Mouse (Mus musculus) myocyte (in vitro differentiated cells): ENCODE measurements around the gene Rpain.

Experiments used
- CEBPB ChIP-seq: IDR thresholded peaks from 2 replicates; pipeline ENCODE4 v1.6.1; 2011; ENCODE audit warnings: mild to moderate bottlenecking, moderate library complexity; ENCODE audit not compliant: poor library complexity, insufficient read depth, severe bottlenecking
- E2F4 ChIP-seq: IDR thresholded peaks from one replicate; pipeline ENCODE4 v1.6.1; 2011; ENCODE audit warnings: mild to moderate bottlenecking, control low read depth, moderate library complexity; ENCODE audit not compliant: insufficient read depth
- MAX ChIP-seq: IDR thresholded peaks from one replicate; pipeline ENCODE4 v1.6.1; 2011; ENCODE audit warnings: low read depth, mild to moderate bottlenecking, control low read depth
- MYOD1 ChIP-seq, 3 experiments: IDR thresholded peaks; one replicate each; pipeline ENCODE4 v1.6.1; 2011; ENCODE audit warnings: control low read depth in 2 of 3, low read depth in 2 of 3, mild to moderate bottlenecking in 2 of 3, moderate library complexity in 1 of 3; ENCODE audit not compliant: insufficient read length in 2 of 3, control insufficient read depth in 1 of 3
- MYOG ChIP-seq, 3 experiments: IDR thresholded peaks; one replicate each; pipeline ENCODE4 v1.6.1; 2011; ENCODE audit warnings: control low read depth in 2 of 3, low read depth in 2 of 3, mild to moderate bottlenecking in 2 of 3; ENCODE audit not compliant: insufficient read length in 2 of 3, control insufficient read depth in 1 of 3, insufficient read depth in 1 of 3
- POLR2A ChIP-seq: IDR thresholded peaks from one replicate; pipeline ENCODE4 v1.6.1; 2011; ENCODE audit warnings: low read depth, mild to moderate bottlenecking, control low read depth, moderate library complexity; ENCODE audit not compliant: insufficient read length
- POLR2AphosphoS2 ChIP-seq: IDR thresholded peaks from one replicate; pipeline ENCODE4 v1.6.1; 2011; ENCODE audit warnings: low read depth, control low read depth; ENCODE audit not compliant: insufficient read length
- SRF ChIP-seq: IDR thresholded peaks from one replicate; pipeline ENCODE4 v1.6.1; 2011; ENCODE audit warnings: low read depth; ENCODE audit not compliant: control insufficient read depth, insufficient read length
- TCF12 ChIP-seq: IDR thresholded peaks from one replicate; pipeline ENCODE4 v1.6.1; 2011; ENCODE audit warnings: mild to moderate bottlenecking, control low read depth; ENCODE audit not compliant: poor library complexity, insufficient read depth, severe bottlenecking
- TCF3 ChIP-seq: IDR thresholded peaks from one replicate; pipeline ENCODE4 v1.6.1; 2011; ENCODE audit warnings: low read depth, control low read depth; ENCODE audit not compliant: insufficient read length
- USF1 ChIP-seq: IDR thresholded peaks from one replicate; pipeline ENCODE4 v1.6.1; 2011; ENCODE audit warnings: low read depth, mild to moderate bottlenecking, control low read depth, moderate library complexity

DNA sequence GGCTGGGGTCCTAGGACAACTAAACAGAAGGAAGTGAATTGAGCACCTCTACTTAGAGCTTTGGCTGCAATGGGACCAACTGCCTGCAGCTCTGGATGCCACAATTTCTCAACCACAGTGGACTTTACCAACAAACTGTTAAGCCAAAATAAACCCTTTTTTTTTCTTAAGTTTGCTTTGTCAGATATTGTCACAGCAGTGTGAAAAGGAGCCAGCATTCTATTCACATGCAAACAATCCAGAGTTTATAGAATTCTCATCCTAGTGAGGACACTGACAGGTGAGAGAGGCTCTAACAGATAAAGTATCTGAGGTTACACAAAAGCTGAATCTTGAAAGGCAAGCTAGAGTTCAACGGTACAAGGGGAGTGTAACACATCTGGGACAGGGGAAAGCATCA is 47.0 kb downstream of the Rpain start:
- TF ChIP-seq POLR2A (no peak), E2F4 (no peak), TCF3 (no peak), MYOD1 (IDR thresholded peaks at IDR 0.05; ENCODE audit: control insufficient read depth in 1 of 3, insufficient read length in 2 of 3, low read depth in 2 of 3) (no peak), MAX (no peak), POLR2AphosphoS2 (no peak), TCF12 (no peak), MYOG (IDR thresholded peaks at IDR 0.05; ENCODE audit: control insufficient read depth in 1 of 3, insufficient read depth in 1 of 3, insufficient read length in 2 of 3, low read depth in 2 of 3) (no peak), CEBPB (no peak), USF1 (no peak), SRF (no peak)
